ENCODE assay signal across 13 mouse cellular contexts in the genomic region with DNA sequence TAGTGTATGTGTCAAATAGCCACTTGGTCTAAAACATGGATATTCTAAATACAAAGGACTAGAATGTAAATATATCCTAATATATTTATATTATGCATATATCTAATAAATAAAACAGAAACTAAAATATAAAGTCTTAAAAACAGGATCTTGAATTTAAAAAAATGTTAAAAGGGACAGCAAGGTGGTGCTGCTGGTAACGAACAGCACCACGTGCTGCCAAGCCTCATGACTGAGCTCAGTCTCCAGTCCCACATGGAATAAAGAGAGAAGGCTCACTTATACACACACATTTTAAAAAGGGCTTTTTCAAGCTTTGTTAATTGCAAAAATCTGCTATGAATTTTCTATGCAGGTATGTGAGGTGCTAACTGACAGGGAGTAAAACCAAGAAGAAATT. TPM values are rescaled to one million over a fixed set of nuclear protein-coding genes. Genes with fewer than 3 reads are reported as not detected.
DNase-seq lines count a peak whose midpoint lies in the region; ATAC-seq and TF ChIP-seq lines count a peak whose summit lies in the region.
"Had no signal": no experiment of that assay in that cellular context is flagged by ENCODE, and none has a peak within 500 bp of the region (broad histone marks: within the 10 kb centered on the region; RNA-seq: fewer than 3 reads in every experiment).

No protein-coding gene starts in this region.

- H3K27me3 ChIP-seq in erythroblast, embryonic 14.5 days (ENCODE audit: control insufficient read depth), result no peaks in the 10 kb centered on the region
- H3K27me3 ChIP-seq in kidney, adult 2 months (replicated peaks; ENCODE audit: control insufficient read depth, insufficient read depth, low read length), result no peaks in the 10 kb centered on the region
- H3K27me3 ChIP-seq in liver, embryonic 16.5 days (ENCODE audit: control insufficient read depth, insufficient read depth, low read depth, low read length), result no peaks in the 10 kb centered on the region
- H3K27me3 ChIP-seq in stomach, postnatal 0 days (ENCODE audit: control insufficient read depth, insufficient read depth, low read length), result no peaks in the 10 kb centered on the region
- H3K27me3 ChIP-seq: limb, embryonic 12.5 days had no signal

- ATAC-seq in erythroblast, adult 5-6 weeks (replicated peaks; ENCODE audit: low FRiP score, poor library complexity, severe bottlenecking), result no peak
- ATAC-seq in liver, embryonic 16.5 days (ENCODE audit: low read depth), result no peak
- no peak for ATAC-seq in stomach, postnatal 0 days (ENCODE audit: low FRiP score, low TSS enrichment)

- no peak for TF ChIP-seq EP300 in stomach, postnatal 0 days (optimal IDR thresholded peaks at IDR 0.05)

- H3K9ac ChIP-seq in liver, embryonic 16.5 days (ENCODE audit: low read depth, low read length), result no peak overlapping the region
- no peak overlapping the region for H3K9ac ChIP-seq in stomach, postnatal 0 days (ENCODE audit: low read length)

- peaks cover 40% of the 10 kb centered on the region for H3K36me3 ChIP-seq in erythroblast, embryonic 14.5 days (ENCODE audit: control insufficient read depth)
- peaks cover 16% of the 10 kb centered on the region for H3K36me3 ChIP-seq in kidney, adult 2 months (ENCODE audit: control insufficient read depth, insufficient read depth, low read length)
- peaks cover 19% of the 10 kb centered on the region for H3K36me3 ChIP-seq in liver, embryonic 16.5 days (ENCODE audit: control insufficient read depth, insufficient read depth)
- peaks cover 8% of the 10 kb centered on the region; the same call in 1 of the 2 replicates for H3K36me3 ChIP-seq in stomach, postnatal 0 days (ENCODE audit: control insufficient read depth, insufficient read depth, low read length)

- peak overlapping the region; percentile 42; the same call in 1 of the 2 replicates for H3K4me2 ChIP-seq in liver, embryonic 16.5 days (ENCODE audit: low read depth, low read length)
- H3K4me2 ChIP-seq in stomach, postnatal 0 days (replicated peaks; ENCODE audit: low read depth), result no peak overlapping the region

- WGBS in kidney, adult 2 months, result 49% methylated on average over 2 of the region's 2 CpGs
- 44% methylated on average over 2 of the region's 2 CpGs for whole genome bisulfite sequencing in liver, embryonic 16.5 days (ENCODE audit: insufficient replicate concordance)
- WGBS in stomach, postnatal 0 days, result 62% methylated on average over 2 of the region's 2 CpGs

- no peak for TF ChIP-seq POLR2A in kidney, adult 2 months (IDR thresholded peaks at IDR 0.05; ENCODE audit: low read depth, low read length)

- H3K4me3 ChIP-seq in erythroblast, embryonic 14.5 days (replicated peaks), result peak overlapping the region; percentile 100
- no peak overlapping the region for H3K4me3 ChIP-seq in kidney, adult 2 months (ENCODE audit: insufficient read depth, low read depth, low read length)
- H3K4me3 ChIP-seq in liver, embryonic 16.5 days (ENCODE audit: low read depth, low read length), result no peak overlapping the region
- no peak overlapping the region for H3K4me3 ChIP-seq in stomach, postnatal 0 days (ENCODE audit: low read depth, low read length)

- no peak for DNase-seq in kidney, adult 2 months
- no peak for DNase-seq in kidney, adult 11 months
- DNase-seq in NIH3T3 (ENCODE audit: low read depth) (peak; percentile 39), adipocyte (ENCODE audit: low spot score) (no peak)
- no peak for DNase-seq in stomach, postnatal 0 days (ENCODE audit: low spot score)
- DNase-seq: cerebellum, adult 18-20 months; kidney, postnatal 10 days; spleen, adult 18-20 months had no signal

- H3K27ac ChIP-seq in kidney, adult 2 months (ENCODE audit: insufficient read depth, low read depth, low read length), result no peak overlapping the region
- peak overlapping the region; percentile 45 for H3K27ac ChIP-seq in liver, embryonic 16.5 days (ENCODE audit: low read length)
- H3K27ac ChIP-seq in stomach, postnatal 0 days (replicated peaks), result no peak overlapping the region

- 0 out of 2 replicates have a peak, but pooled peaks have one; percentile 7 for TF ChIP-seq CTCF in kidney, adult 2 months (conservative IDR thresholded peaks at IDR 0.05; ENCODE audit: insufficient read depth, insufficient read length, low read depth, low read length)
- no peak for TF ChIP-seq CTCF in stomach, postnatal 0 days (IDR thresholded peaks at IDR 0.05; ENCODE audit: low read depth)

- peaks cover 49% of the 10 kb centered on the region for H3K4me1 ChIP-seq in erythroblast, embryonic 14.5 days (ENCODE audit: control insufficient read depth)
- H3K4me1 ChIP-seq in kidney, adult 2 months (ENCODE audit: control insufficient read depth, insufficient read depth, low read length), result no peaks in the 10 kb centered on the region
- H3K4me1 ChIP-seq in liver, embryonic 16.5 days (ENCODE audit: control insufficient read depth, low read depth, low read length), result peaks cover 29% of the 10 kb centered on the region
- 0 out of 2 replicates have a peak, but pooled peaks cover 3% of the 10 kb centered on the region for H3K4me1 ChIP-seq in stomach, postnatal 0 days (replicated peaks; ENCODE audit: control insufficient read depth, insufficient read depth)

- no peaks in the 10 kb centered on the region for H3K9me3 ChIP-seq in erythroblast, embryonic 14.5 days (ENCODE audit: control insufficient read depth, low read length)
- no peaks in the 10 kb centered on the region for H3K9me3 ChIP-seq in liver, embryonic 16.5 days (replicated peaks; ENCODE audit: control insufficient read depth, low read length)
- no peaks in the 10 kb centered on the region for H3K9me3 ChIP-seq in stomach, postnatal 0 days (ENCODE audit: control insufficient read depth, low read length)
- H3K9me3 ChIP-seq: G1E; limb, embryonic 12.5 days had no signal

RNA-seq across cellular contexts. Expression of a gene that starts 1.6 kb away (rescaled TPM):
- 36.1 and 50.3 TPM in 2 replicates for polyA plus RNA-seq in erythroblast, embryonic 14.5 days (2012)
- total RNA-seq in erythroblast, adult 5-6 weeks (2015; ENCODE audit: low replicate concordance), result 361 and 474 TPM in 2 replicates
- 338 and 576 TPM in 2 replicates for total RNA-seq in erythroblast, adult 5-6 weeks (2017; ENCODE audit: low replicate concordance)
- 124 and 161 TPM in 2 replicates for polyA plus RNA-seq in kidney, adult 2 months (2012; rRNA removed)
- polyA plus RNA-seq in liver, embryonic 16.5 days (2015; fragmentation: Nextera tagmentation; extraction: Ambion mirVana), result 332 and 350 TPM in 2 replicates
- polyA plus RNA-seq in stomach, postnatal 0 days (2015; fragmentation: Nextera tagmentation; extraction: Ambion mirVana), result 295 and 312 TPM in 2 replicates

RNA-seq across cellular contexts. Expression of a gene that starts 55.7 kb away (rescaled TPM):
- 0.73 and 0.95 TPM in 2 replicates for polyA plus RNA-seq in erythroblast, embryonic 14.5 days (2012)
- 12.7 and 17.8 TPM in 2 replicates for total RNA-seq in erythroblast, adult 5-6 weeks (2015; ENCODE audit: low replicate concordance)
- total RNA-seq in erythroblast, adult 5-6 weeks (2017; ENCODE audit: low replicate concordance), result 18.9 and 33.3 TPM in 2 replicates
- polyA plus RNA-seq in kidney, adult 2 months (2012; rRNA removed), result 11.5 and 12.7 TPM in 2 replicates
- 22.9 and 24.7 TPM in 2 replicates for polyA plus RNA-seq in liver, embryonic 16.5 days (2015; fragmentation: Nextera tagmentation; extraction: Ambion mirVana)
- 22.4 and 26.4 TPM in 2 replicates for polyA plus RNA-seq in stomach, postnatal 0 days (2015; fragmentation: Nextera tagmentation; extraction: Ambion mirVana)
